ENCODE assay signal across 39 mouse cellular contexts in the genomic region with DNA sequence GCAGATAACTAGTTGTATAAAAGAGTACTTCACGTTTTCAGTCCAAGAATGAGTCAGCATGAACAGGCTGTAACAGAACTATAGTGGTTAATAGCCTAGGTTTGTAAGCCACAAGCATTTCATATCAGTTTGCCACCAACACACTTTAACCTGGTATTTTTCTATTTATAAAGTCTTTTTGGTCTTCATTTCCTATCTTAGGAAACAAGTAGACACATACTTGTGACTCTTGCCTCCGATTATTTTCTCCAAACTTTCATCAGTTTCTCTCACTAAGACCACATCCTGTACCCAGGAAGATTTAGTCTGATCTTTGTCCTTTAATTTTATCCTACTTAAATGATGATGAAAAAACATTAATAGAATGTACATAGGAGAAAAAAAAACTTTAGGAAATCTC. TPM values are rescaled to one million over a fixed set of nuclear protein-coding genes. Genes with fewer than 3 reads are reported as not detected.
"Had no signal": no experiment of that assay in that cellular context is flagged by ENCODE, and none has a peak within 500 bp of the region (broad histone marks: within the 10 kb centered on the region; RNA-seq: fewer than 3 reads in every experiment).

No protein-coding gene starts in this region.

- H3K4me3 ChIP-seq: heart, embryonic 12.5 days; heart, embryonic 13.5 days; heart, embryonic 15.5 days; hindbrain, embryonic 10.5 days; hindbrain, embryonic 12.5 days; hindbrain, embryonic 13.5 days; hindbrain, embryonic 15.5 days; intestine, embryonic 15.5 days; kidney, embryonic 15.5 days; layer of hippocampus, adult 2 months; left cerebral cortex, adult 2 months had no signal

- H3K9ac ChIP-seq: heart, embryonic 12.5 days; heart, embryonic 13.5 days; heart, embryonic 15.5 days; hindbrain, embryonic 12.5 days; hindbrain, embryonic 13.5 days; hindbrain, embryonic 14.5 days; hindbrain, embryonic 15.5 days; intestine, embryonic 15.5 days; kidney, embryonic 15.5 days had no signal

- DNase-seq: heart, postnatal 10 days; heart, postnatal 14 days; heart, postnatal 36 days; heart, postnatal 4 days; kidney, adult 11 months; kidney, adult 18-20 months; kidney, adult 8-10 months; kidney, adult 9 months; kidney, postnatal 10 days; kidney, postnatal 14 days; kidney, postnatal 25 days; kidney, postnatal 36 days; kidney, postnatal 4 days; layer of hippocampus, adult 9-11 months; layer of hippocampus, postnatal 36 days had no signal

- ATAC-seq: hindbrain, embryonic 16.5 days; hindbrain, postnatal 0 days; inflammation-experienced regulatory T-cells, adult 6 months; intestine, embryonic 15.5 days; intestine, embryonic 16.5 days; intestine, postnatal 0 days had no signal

- H3K4me1 ChIP-seq: heart, embryonic 12.5 days; heart, embryonic 13.5 days; heart, embryonic 15.5 days; hindbrain, embryonic 10.5 days; hindbrain, embryonic 12.5 days; hindbrain, embryonic 13.5 days; hindbrain, embryonic 15.5 days; intestine, embryonic 15.5 days; kidney, embryonic 15.5 days had no signal

- H3K27ac ChIP-seq: heart, embryonic 13.5 days; heart, embryonic 15.5 days; hindbrain, embryonic 10.5 days; hindbrain, embryonic 12.5 days; hindbrain, embryonic 13.5 days; hindbrain, embryonic 14.5 days; hindbrain, embryonic 15.5 days; hindbrain, postnatal 0 days; intestine, embryonic 15.5 days; kidney, embryonic 15.5 days; kidney, postnatal 0 days; layer of hippocampus, adult 2 months; left cerebral cortex, adult 2 months had no signal

- H3K27me3 ChIP-seq: heart, embryonic 12.5 days; heart, embryonic 13.5 days; heart, embryonic 15.5 days; hindbrain, embryonic 12.5 days; hindbrain, embryonic 13.5 days; hindbrain, embryonic 15.5 days; intestine, embryonic 15.5 days; kidney, embryonic 15.5 days had no signal

- H3K9me3 ChIP-seq: heart, embryonic 12.5 days; heart, embryonic 13.5 days; heart, embryonic 15.5 days; hindbrain, embryonic 10.5 days; hindbrain, embryonic 12.5 days; hindbrain, embryonic 13.5 days; hindbrain, embryonic 15.5 days; intestine, embryonic 15.5 days; kidney, embryonic 15.5 days had no signal

- H3K36me3 ChIP-seq: heart, embryonic 12.5 days; heart, embryonic 13.5 days; heart, embryonic 15.5 days; hindbrain, embryonic 10.5 days; hindbrain, embryonic 12.5 days; hindbrain, embryonic 13.5 days; hindbrain, embryonic 15.5 days; intestine, embryonic 15.5 days; kidney, embryonic 15.5 days had no signal

RNA-seq across cellular contexts. Expression of gene Gabrg1, which starts 23.7 kb away (rescaled TPM):
- total RNA-seq: heart, postnatal 10 days; heart, postnatal 14 days; heart, postnatal 25 days; heart, postnatal 36 days; heart, postnatal 4 days; hematopoietic stem cell, adult 5-6 weeks had no signal
- polyA plus RNA-seq: heart, embryonic 12.5 days; heart, embryonic 13.5 days; heart, embryonic 15.5 days; heart, embryonic 16.5 days; heart, postnatal 0 days; inflammation-experienced regulatory T-cells, adult 6 months; intestine, embryonic 14.5 days; large intestine, adult 2 months had no signal
